Mouse (Mus musculus): ENCODE measurements around the gene Opcml.

GRCm38 (mm10) chr9:28226570-28226951 lies 436.0 kb downstream of the Opcml start:
- TF ChIP-seq POLR2A (IDR thresholded peaks at IDR 0.05; ENCODE audit: low read depth, low read length) (no peak), CTCF (conservative IDR thresholded peaks at IDR 0.05; ENCODE audit: insufficient read depth, insufficient read length, low read depth, low read length) (no peak)
